ENCODE assay signal across 14 mouse cellular contexts in genomic region chr9:42146463-42146862, GRCm38 (mm10).
"Had no signal": no experiment of that assay in that cellular context is flagged by ENCODE, and none has a peak within 500 bp of the region (broad histone marks: within the 10 kb centered on the region; RNA-seq: fewer than 3 reads in every experiment).

No protein-coding gene starts in this region.

- ATAC-seq: intestine, embryonic 16.5 days had no signal

- H3K4me1 ChIP-seq: kidney, embryonic 15.5 days; limb, embryonic 10.5 days; liver, embryonic 15.5 days; megakaryocyte, embryonic 14.5 days had no signal

- DNase-seq: kidney, adult 2 months; kidney, postnatal 14 days; lung, embryonic 14.5 days; lung, postnatal 10 days; thymus, adult 18-20 months; thymus, postnatal 14 days had no signal

- H3K4me3 ChIP-seq: kidney, embryonic 15.5 days; limb, embryonic 10.5 days; liver, embryonic 15.5 days; megakaryocyte, embryonic 14.5 days; midbrain, embryonic 12.5 days; myocyte; neural tube, embryonic 15.5 days had no signal
